Mouse (Mus musculus): ENCODE measurements around the gene Fam114a1.

GRCm38 (mm10) chr5:65089707-65090106 lies 119.8 kb downstream of the Fam114a1 start:
- TF ChIP-seq CTCF (IDR thresholded peaks at IDR 0.05; ENCODE audit: insufficient read depth, low read length) (no peak), POLR2A (IDR thresholded peaks at IDR 0.05; ENCODE audit: borderline replicate concordance, extremely low read depth, low read depth, low read length) (no peak)
